Mouse (Mus musculus) kidney, postnatal 0 days (tissue): Measurements from ENCODE around the gene Clps. TPM values are rescaled to one million over a fixed set of nuclear protein-coding genes. Genes with fewer than 3 reads are reported as not detected.

Source experiments
- ATAC-seq: fragments of 200-750 bp; cut with Nextera tagmentation; replicated peaks from 2 replicates; pipeline ENCODE4 v1.8.0; 2017; ENCODE audit warnings: low read depth, moderate number of reproducible peaks, moderate TSS enrichment, moderate library complexity; ENCODE audit not compliant: low FRiP score
- DNase-seq: peaks from one replicate; pipeline ENCODE4 v3.0.0-alpha.2; 2016; ENCODE audit warnings: low spot score
- H3K27ac ChIP-seq: fragments of 300-500 bp; sonication (generic); 2 replicates; pipeline ENCODE4 v1.5.1; 2014; ENCODE audit warnings: mild to moderate bottlenecking
- H3K27me3 ChIP-seq: fragments of 300-500 bp; sonication (generic); 2 replicates; pipeline ENCODE4 v1.6.1; 2014; ENCODE audit warnings: low read length, mixed read lengths; ENCODE audit not compliant: insufficient read depth
- H3K36me3 ChIP-seq: fragments of 300-500 bp; sonication (generic); 2 replicates; pipeline ENCODE4 v1.6.1; 2014; ENCODE audit warnings: low read length, mixed read lengths; ENCODE audit not compliant: insufficient read depth
- H3K4me1 ChIP-seq: fragments of 300-500 bp; sonication (generic); replicated peaks from 2 replicates; pipeline ENCODE4 v1.6.1; 2014; ENCODE audit warnings: antibody characterized with exemption, low read length, mixed read lengths; ENCODE audit not compliant: insufficient read depth
- H3K4me2 ChIP-seq: fragments of 300-500 bp; sonication (generic); 2 replicates; pipeline ENCODE4 v1.6.1; 2014; ENCODE audit warnings: mild to moderate bottlenecking, low read length, moderate library complexity, mixed read lengths
- H3K4me3 ChIP-seq: fragments of 300-500 bp; sonication (generic); replicated peaks from 2 replicates; pipeline ENCODE4 v1.5.1; 2014; ENCODE audit warnings: low read depth, low read length
- H3K9ac ChIP-seq: fragments of 300-500 bp; sonication (generic); 2 replicates; pipeline ENCODE4 v1.6.1; 2014; ENCODE audit warnings: low read depth, low read length
- H3K9me3 ChIP-seq: fragments of 300-500 bp; sonication (generic); replicated peaks from 2 replicates; pipeline ENCODE4 v1.6.1; 2016; ENCODE audit warnings: low read length, inconsistent platforms, mixed read lengths
- CTCF ChIP-seq: IDR thresholded peaks from 2 replicates; pipeline ENCODE4 v1.5.1; 2016; ENCODE audit warnings: antibody characterized with exemption, low read depth, mild to moderate bottlenecking, moderate library complexity
- WGBS: fragments of 180-500 bp; shearing (Covaris S2); extraction: QIAGEN DNeasy Blood & Tissue Kit; methylation state at CpG from one replicate; pipeline ENCODE4 v1.1.7; 2014; 5-methylcytosine and 5-hydroxymethylcytosine counted together
- polyA plus RNA-seq: library from polyadenylated mRNA; unstranded; fragments of >200 nt; fragmentation: Nextera tagmentation; extraction: Ambion mirVana; gene quantifications from 2 replicates; pipeline ENCODE4 v1.2.1, GENCODE M21; 2015

The Clps gene
- polyA plus RNA-seq, 1 experiment from 2014 or later, result not detected

DNA sequence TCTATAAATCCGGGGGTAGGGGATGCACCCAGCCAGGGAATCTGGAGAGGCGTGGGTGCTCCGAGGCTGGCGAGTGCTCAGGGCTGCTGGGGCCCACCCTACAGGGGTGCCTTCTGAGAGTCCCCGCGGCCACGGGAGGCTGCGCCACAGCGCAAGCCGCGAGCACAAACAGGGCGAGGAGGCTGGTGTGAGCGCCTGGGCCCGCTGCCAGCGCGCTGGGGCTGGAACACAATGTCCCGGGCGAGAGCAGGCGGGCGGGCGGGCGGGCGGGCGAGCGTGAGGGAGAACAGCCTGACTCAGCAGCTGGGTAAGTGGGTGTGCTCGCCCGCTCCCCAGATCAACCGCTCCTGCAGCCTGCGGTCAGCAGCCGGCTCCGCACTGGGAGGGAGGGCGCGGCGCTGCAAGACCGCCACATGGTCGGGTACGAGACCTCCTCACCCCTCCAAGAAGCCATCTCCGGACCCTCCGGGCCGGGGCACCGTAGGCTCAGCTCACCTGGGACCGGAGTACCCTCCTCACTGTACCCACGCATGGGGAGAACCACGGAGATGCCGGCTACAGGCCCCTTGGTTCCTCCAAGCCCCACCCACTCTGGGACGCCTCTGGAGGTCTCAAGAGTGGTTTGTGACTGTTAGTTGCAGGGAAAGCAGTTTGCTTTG, 42.5 kb downstream of the Clps start:
- no peaks in the 10 kb centered on the region for H3K27me3 ChIP-seq
- H3K9ac ChIP-seq, result peak overlapping the region; percentile 66
- H3K36me3 ChIP-seq, result no peaks in the 10 kb centered on the region
- peak overlapping the region; percentile 89 for H3K27ac ChIP-seq
- 1% methylated on average over 45 of the region's 46 CpGs for WGBS
- DNase-seq (peak; percentile 84), ATAC-seq (peak; percentile 78)
- TF ChIP-seq CTCF, result no peak
- peak overlapping the region; percentile 82 for H3K4me2 ChIP-seq
- peak overlapping the region; percentile 36 for H3K4me3 ChIP-seq
- H3K4me1 ChIP-seq, result peaks cover 29% of the 10 kb centered on the region
- no peaks in the 10 kb centered on the region for H3K9me3 ChIP-seq

DNA sequence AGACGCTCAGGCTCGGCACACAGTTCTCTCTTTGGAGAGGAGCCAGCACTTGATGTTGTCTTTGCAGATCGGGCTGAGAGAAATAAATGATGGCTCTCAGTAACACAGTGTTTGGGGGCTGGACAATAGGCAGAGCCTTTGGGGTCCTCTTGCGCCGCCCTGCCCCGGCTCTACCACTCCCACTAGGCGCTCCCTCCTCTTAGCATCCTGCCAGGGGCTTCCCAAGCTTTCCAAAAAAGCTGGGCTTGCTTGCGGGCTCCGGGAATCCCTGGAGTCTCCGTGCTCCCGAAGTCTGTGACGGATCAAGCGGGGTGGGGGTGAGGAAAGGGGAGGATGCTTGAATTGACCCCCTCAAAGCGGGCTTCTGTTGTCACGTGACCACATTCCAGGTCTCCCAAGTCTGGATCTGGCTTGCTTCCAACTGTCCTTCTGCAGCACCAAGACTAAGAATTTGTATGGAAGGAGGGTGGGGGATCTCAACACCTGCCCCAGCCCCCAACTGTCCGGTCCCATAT, 43.1 kb downstream of the Clps start, which contains the start of gene Fkbp5:
Fkbp5 (minus strand) TSS at position 87 of the 515 bp plus-strand sequence.
- TF ChIP-seq CTCF, result no peak
- peak; percentile 6 for ATAC-seq
- DNase-seq, result peak; percentile 90
- 3% methylated on average over 16 of the region's 16 CpGs for WGBS
- Histone ChIP-seq H3K4me1 (peaks cover 33% of the 10 kb centered on the region), H3K36me3 (no peaks in the 10 kb centered on the region), H3K27me3 (no peaks in the 10 kb centered on the region), H3K9ac (peak within 1 kb of the TSS; percentile 66), H3K4me3 (peak within 1 kb of the TSS; percentile 36), H3K9me3 (no peaks in the 10 kb centered on the region), H3K4me2 (peak within 1 kb of the TSS; percentile 82), H3K27ac (peak within 1 kb of the TSS; percentile 89)

DNA sequence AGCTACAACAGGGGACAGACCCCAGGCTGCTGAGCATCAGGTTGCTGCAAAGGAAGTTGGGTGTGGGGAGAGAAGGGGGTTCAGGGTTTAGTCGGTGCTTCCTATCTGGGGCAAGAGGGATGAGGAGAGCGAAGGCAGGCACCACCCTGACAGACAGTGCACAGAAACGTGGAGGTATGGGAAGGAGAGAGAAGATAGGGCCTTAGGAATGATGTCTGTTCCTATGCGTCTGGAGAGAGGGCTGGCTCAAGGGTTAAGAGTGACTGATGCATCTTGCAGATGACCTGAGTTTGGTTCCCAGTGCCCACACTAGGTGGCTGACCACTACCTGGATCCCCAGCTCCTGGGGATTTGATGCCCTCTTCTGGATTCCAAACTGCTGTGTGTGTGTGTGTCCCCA, 43.7 kb downstream of the Clps start:
- no peaks in the 10 kb centered on the region for H3K36me3 ChIP-seq
- no peak for TF ChIP-seq CTCF
- no peak for ATAC-seq
- no peak overlapping the region for H3K9ac ChIP-seq
- no peaks in the 10 kb centered on the region for H3K27me3 ChIP-seq
- no peaks in the 10 kb centered on the region for H3K9me3 ChIP-seq
- H3K27ac ChIP-seq, result 0 out of 2 replicates have a peak overlapping the region, but pooled peaks have one; percentile 32
- WGBS, result 82% methylated on average over 4 of the region's 4 CpGs
- H3K4me2 ChIP-seq, result no peak overlapping the region
- no peak overlapping the region for H3K4me3 ChIP-seq
- no peak for DNase-seq
- H3K4me1 ChIP-seq, result peaks cover 34% of the 10 kb centered on the region

- Histone ChIP-seq H3K27ac (no peak overlapping the region), H3K9ac (no peak overlapping the region), H3K4me3 (no peak overlapping the region), H3K27me3 (no peaks in the 10 kb centered on the region), H3K4me1 (peaks cover 37% of the 10 kb centered on the region), H3K9me3 (no peaks in the 10 kb centered on the region), H3K36me3 (no peaks in the 10 kb centered on the region), H3K4me2 (no peak overlapping the region)
- 56% methylated on average over 10 of the region's 10 CpGs for WGBS
- ATAC-seq, result 0 out of 2 replicates have a peak, but pooled peaks have one; percentile 18
- no peak for DNase-seq
- TF ChIP-seq CTCF, result no peak
These were observed 44.9 kb downstream of the Clps start for GRCm38 (mm10) chr17:28515431-28516341.

GRCm38 (mm10) chr17:28514555-28514954, 46.0 kb downstream of the Clps start:
- Histone ChIP-seq H3K27me3 (no peaks in the 10 kb centered on the region), H3K9ac (no peak overlapping the region), H3K9me3 (no peaks in the 10 kb centered on the region), H3K4me3 (no peak overlapping the region), H3K27ac (no peak overlapping the region), H3K4me2 (no peak overlapping the region), H3K4me1 (peaks cover 40% of the 10 kb centered on the region), H3K36me3 (no peaks in the 10 kb centered on the region)
- 66% methylated on average over 5 of the region's 5 CpGs for WGBS
- DNase-seq (no peak), ATAC-seq (no peak)
- TF ChIP-seq CTCF, result no peak

DNA sequence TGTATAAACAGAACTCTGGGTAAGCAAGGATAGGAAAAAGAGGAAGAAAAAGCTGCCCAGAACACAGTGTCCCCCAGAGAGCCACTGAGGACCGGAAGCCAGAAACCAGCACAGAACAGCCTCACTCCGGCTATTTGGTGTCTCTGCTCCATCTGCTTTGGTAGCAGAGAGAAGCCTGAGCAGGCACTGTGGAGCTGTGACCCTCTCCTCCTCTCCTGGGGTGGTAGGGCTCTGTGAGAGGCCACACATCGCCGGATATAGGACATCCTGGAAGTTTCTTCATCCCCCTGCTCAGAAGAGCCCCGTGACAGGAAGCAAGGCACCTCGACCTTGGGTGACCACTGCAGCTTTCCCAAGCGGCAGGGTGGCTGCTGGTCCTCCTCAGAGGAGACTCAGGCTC, 46.7 kb downstream of the Clps start:
- Histone ChIP-seq H3K4me3 (no peak overlapping the region), H3K9me3 (no peaks in the 10 kb centered on the region), H3K27me3 (no peaks in the 10 kb centered on the region), H3K36me3 (no peaks in the 10 kb centered on the region), H3K9ac (no peak overlapping the region), H3K4me1 (peaks cover 37% of the 10 kb centered on the region), H3K4me2 (no peak overlapping the region), H3K27ac (peak overlapping the region; percentile 37)
- TF ChIP-seq CTCF, result no peak
- no peak for ATAC-seq
- DNase-seq, result no peak
- WGBS, result 49% methylated on average over 7 of the region's 7 CpGs
